Mouse (Mus musculus): ENCODE data around the gene Fam213b.

Gene Fam213b

GRCm38 (mm10) chr4:154877864-154878548 is 20.9 kb downstream of the Fam213b start:
- DNase-seq (ENCODE audit: low spot score): peak; percentile 88

GRCm38 (mm10) chr4:154873186-154873585 is 25.7 kb downstream of the Fam213b start:
- DNase-seq (ENCODE audit: low spot score): no peak

- no peak for DNase-seq (ENCODE audit: low spot score)
Observed at GRCm38 (mm10) chr4:154871757-154872251, 27.1 kb downstream of the Fam213b start.

- no peak for DNase-seq (ENCODE audit: low spot score)
Observed at GRCm38 (mm10) chr4:154870721-154871120, 28.2 kb downstream of the Fam213b start.

- no peak for DNase-seq (ENCODE audit: low spot score)
Observed at GRCm38 (mm10) chr4:154869440-154869839, 29.5 kb downstream of the Fam213b start, which contains the start of gene Mmel1. Mmel1 (plus strand) TSS chr4:154869585.

GRCm38 (mm10) chr4:154867257-154867656 is 31.7 kb downstream of the Fam213b start:
- DNase-seq (ENCODE audit: low spot score): no peak

- DNase-seq (ENCODE audit: low spot score): no peak
Observed at GRCm38 (mm10) chr4:154866391-154866790, 32.5 kb downstream of the Fam213b start.

GRCm38 (mm10) chr4:154864961-154865760 is 33.8 kb downstream of the Fam213b start:
- peak; percentile 4 for DNase-seq (ENCODE audit: low spot score)

GRCm38 (mm10) chr4:154864271-154864771 is 34.6 kb downstream of the Fam213b start:
- DNase-seq (ENCODE audit: low spot score): peak; percentile 89

- DNase-seq (ENCODE audit: low spot score): no peak
Observed at GRCm38 (mm10) chr4:154863436-154863935, 35.4 kb downstream of the Fam213b start.

GRCm38 (mm10) chr4:154861967-154862366 is 37.0 kb downstream of the Fam213b start:
- DNase-seq (ENCODE audit: low spot score): no peak

GRCm38 (mm10) chr4:154858601-154859000 is 40.3 kb downstream of the Fam213b start:
- DNase-seq (ENCODE audit: low spot score): peak; percentile 79

- peak; percentile 87 for DNase-seq (ENCODE audit: low spot score)
Observed at GRCm38 (mm10) chr4:154857366-154858240, 41.3 kb downstream of the Fam213b start.

- DNase-seq (ENCODE audit: low spot score): peak; percentile 61
Observed at GRCm38 (mm10) chr4:154856882-154857281, 42.1 kb downstream of the Fam213b start.

GRCm38 (mm10) chr4:154856480-154856837 is 42.5 kb downstream of the Fam213b start:
- DNase-seq (ENCODE audit: low spot score): no peak

GRCm38 (mm10) chr4:154855721-154856479 is 43.0 kb downstream of the Fam213b start:
- peak; percentile 77 for DNase-seq (ENCODE audit: low spot score)

- no peak for DNase-seq (ENCODE audit: low spot score)
Observed at GRCm38 (mm10) chr4:154854676-154855345, 44.1 kb downstream of the Fam213b start.

- DNase-seq (ENCODE audit: low spot score): no peak
Observed at GRCm38 (mm10) chr4:154853881-154854280, 45.1 kb downstream of the Fam213b start.

- no peak for DNase-seq (ENCODE audit: low spot score)
Observed at GRCm38 (mm10) chr4:154852696-154853095, 46.2 kb downstream of the Fam213b start.

Data from testis, postnatal 14 days (tissue).